Mouse (Mus musculus) bone marrow, adult 2 months (tissue): ENCODE results near the gene Gm20503.

ENCODE experiments used
- CTCF ChIP-seq: fragments of 200-500 bp; IDR thresholded peaks from 2 replicates; pipeline ENCODE4 v1.5.1; 2011; ENCODE audit warnings: low read length, control low read depth; ENCODE audit not compliant: control insufficient read depth, insufficient read depth
- POLR2A ChIP-seq: fragments of 200-500 bp; IDR thresholded peaks from 2 replicates; pipeline ENCODE4 v1.6.1; 2011; ENCODE audit warnings: low read depth, mild to moderate bottlenecking, control low read depth, low read length, borderline replicate concordance; ENCODE audit not compliant: control insufficient read depth

DNA sequence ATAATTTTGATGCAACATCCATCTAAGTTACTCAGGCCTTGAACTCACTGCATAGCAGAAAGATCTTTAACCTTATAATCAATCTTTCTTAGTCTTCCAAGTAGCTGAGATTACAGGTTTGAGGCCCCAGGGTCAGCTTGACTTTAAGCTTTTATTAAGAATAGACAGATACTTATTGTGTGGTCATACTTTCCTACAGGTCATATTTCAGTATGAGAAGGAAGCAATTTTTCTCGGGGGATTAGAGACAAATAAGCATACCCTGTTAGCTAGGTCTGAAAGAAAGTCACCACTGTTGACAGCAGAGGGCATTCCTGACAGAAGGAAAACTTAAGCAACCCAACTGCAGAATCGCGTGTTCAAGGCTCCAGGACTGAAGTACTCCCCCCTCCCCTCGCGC is 5.0 kb downstream of the Gm20503 start:
- TF ChIP-seq CTCF (no peak), POLR2A (no peak)
